Mouse (Mus musculus) lung, embryonic 15.5 days (tissue): ENCODE results near the gene Npas3. TPM values are rescaled to one million over a fixed set of nuclear protein-coding genes. Genes with fewer than 3 reads are reported as not detected.

Experiments
- ATAC-seq: fragments of 200-750 bp; cut with Nextera tagmentation; 2 replicates; pipeline ENCODE4 v1.8.0; 2017; ENCODE audit warnings: moderate number of reproducible peaks, borderline replicate concordance; ENCODE audit not compliant: low FRiP score, low TSS enrichment; ENCODE audit errors: extremely low read depth
- H3K27ac ChIP-seq: fragments of 300-500 bp; sonication (generic); 2 replicates; pipeline ENCODE4 v1.5.1; 2015; ENCODE audit warnings: moderate library complexity, mild to moderate bottlenecking, inconsistent platforms
- H3K27me3 ChIP-seq: fragments of 300-500 bp; sonication (generic); 2 replicates; pipeline ENCODE4 v1.6.1; 2015; ENCODE audit warnings: inconsistent platforms
- H3K36me3 ChIP-seq: fragments of 300-500 bp; sonication (generic); 2 replicates; pipeline ENCODE4 v1.6.1; 2015; ENCODE audit warnings: inconsistent platforms
- H3K4me1 ChIP-seq: fragments of 300-500 bp; sonication (generic); 2 replicates; pipeline ENCODE4 v1.6.1; 2015; ENCODE audit warnings: inconsistent platforms
- H3K4me2 ChIP-seq: fragments of 300-500 bp; sonication (generic); 2 replicates; pipeline ENCODE4 v1.6.1; 2015; ENCODE audit warnings: inconsistent platforms, mild to moderate bottlenecking, moderate library complexity
- H3K4me3 ChIP-seq: fragments of 300-500 bp; sonication (generic); 2 replicates; pipeline ENCODE4 v1.5.1; 2015; ENCODE audit warnings: mild to moderate bottlenecking, inconsistent platforms
- H3K9ac ChIP-seq: fragments of 300-500 bp; sonication (generic); 2 replicates; pipeline ENCODE4 v1.6.1; 2015; ENCODE audit warnings: inconsistent platforms
- H3K9me3 ChIP-seq: fragments of 300-500 bp; sonication (generic); 2 replicates; pipeline ENCODE4 v1.6.1; 2016; ENCODE audit warnings: inconsistent platforms
- WGBS: fragments of 180-500 bp; shearing (Covaris S2); methylation state at CpG from one replicate; pipeline ENCODE4 v1.1.7; 2015; 5-methylcytosine and 5-hydroxymethylcytosine counted together
- polyA plus RNA-seq: library from polyadenylated mRNA; unstranded; fragments of >200 nt; fragmentation: Nextera tagmentation; extraction: Ambion mirVana; gene quantifications from 2 replicates; pipeline ENCODE4 v1.2.1, GENCODE M21; 2015

Npas3 gene
- polyA plus RNA-seq, 1 experiment from 2014 or later, result 0.59 TPM

DNA sequence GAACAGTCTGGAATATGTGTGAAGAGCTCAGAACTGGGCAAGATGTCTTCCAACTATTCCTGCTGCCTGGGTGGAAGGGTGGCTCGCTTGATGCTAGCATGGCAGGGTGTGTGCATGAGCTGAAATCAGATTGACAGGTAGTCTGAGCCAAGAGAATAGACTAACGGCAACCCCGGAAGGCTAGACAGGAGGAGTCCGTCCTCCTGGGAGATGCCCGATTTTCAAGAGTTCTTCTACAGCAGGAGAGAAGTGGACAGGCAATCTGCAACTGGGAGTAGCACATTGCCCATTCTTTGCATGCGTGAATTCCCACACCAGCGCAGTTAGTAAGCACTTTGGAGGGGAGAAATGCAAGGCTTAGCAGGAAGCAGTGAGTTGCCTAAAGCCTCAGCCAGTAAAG is 372.8 kb downstream of the Npas3 start:
- WGBS, result 85% methylated on average over 7 of the region's 7 CpGs
- no peaks in the 10 kb centered on the region for H3K9me3 ChIP-seq
- no peak overlapping the region for H3K27ac ChIP-seq
- H3K9ac ChIP-seq, result no peak overlapping the region
- no peak overlapping the region for H3K4me2 ChIP-seq
- no peaks in the 10 kb centered on the region for H3K4me1 ChIP-seq
- H3K36me3 ChIP-seq, result no peaks in the 10 kb centered on the region
- ATAC-seq, result no peak
- no peak overlapping the region for H3K4me3 ChIP-seq
- no peaks in the 10 kb centered on the region for H3K27me3 ChIP-seq

DNA sequence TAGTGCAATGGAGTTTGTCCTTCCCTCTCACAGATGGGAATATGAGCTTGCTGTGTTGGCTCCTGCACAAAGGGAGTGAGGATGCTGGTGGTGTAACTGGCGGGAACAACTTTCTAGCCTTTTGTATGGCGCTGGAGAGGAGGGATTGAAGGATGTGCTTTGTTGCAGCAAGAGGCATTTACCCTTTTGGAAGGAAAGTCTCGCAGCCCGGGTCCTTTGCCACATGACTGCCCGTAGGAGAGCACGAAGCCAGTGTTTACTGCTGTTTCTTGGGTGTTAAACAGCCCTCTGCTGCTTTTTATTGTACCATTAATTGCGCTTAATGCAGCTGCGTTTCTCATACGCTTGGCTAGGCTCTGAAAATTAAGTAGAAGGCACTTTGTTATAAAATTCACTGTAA is 375.3 kb downstream of the Npas3 start:
- Histone ChIP-seq H3K9ac (no peak overlapping the region), H3K36me3 (no peaks in the 10 kb centered on the region), H3K27me3 (no peaks in the 10 kb centered on the region), H3K4me3 (no peak overlapping the region), H3K27ac (no peak overlapping the region), H3K9me3 (no peaks in the 10 kb centered on the region), H3K4me1 (no peaks in the 10 kb centered on the region), H3K4me2 (no peak overlapping the region)
- ATAC-seq, result no peak
- WGBS, result 73% methylated on average over 9 of the region's 9 CpGs

DNA sequence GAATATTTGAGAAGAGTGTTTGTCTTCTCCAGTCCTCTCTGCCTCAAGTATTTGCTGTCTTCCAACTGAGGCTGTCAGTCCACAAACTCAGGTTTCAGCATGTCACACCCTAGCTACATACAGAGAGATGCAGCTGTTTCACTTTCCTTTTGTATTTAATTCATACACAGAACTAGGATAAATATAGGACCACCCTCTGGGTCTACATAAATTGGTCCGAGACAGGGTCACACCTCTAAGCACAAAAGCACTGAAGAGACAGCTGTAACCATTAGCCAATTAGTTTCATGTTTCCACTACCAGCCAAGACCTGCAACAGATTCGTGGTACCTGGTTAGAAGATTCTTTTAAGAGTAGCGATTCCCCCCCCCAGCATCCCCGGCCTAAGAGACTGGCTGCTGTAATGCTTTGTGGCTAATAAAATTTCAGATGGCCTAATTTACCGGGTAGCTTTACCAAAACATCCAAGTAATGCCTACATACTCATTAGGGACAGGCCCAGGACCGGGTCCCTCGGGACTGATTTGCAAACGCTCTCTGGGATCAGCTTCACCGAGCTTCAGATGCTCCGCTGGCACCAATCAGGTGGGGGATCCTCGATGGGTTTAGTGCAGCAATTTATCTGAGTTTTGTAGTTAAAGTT is 376.0 kb downstream of the Npas3 start:
- no peak for ATAC-seq
- Histone ChIP-seq H3K27ac (no peak overlapping the region), H3K9ac (no peak overlapping the region), H3K4me1 (no peaks in the 10 kb centered on the region), H3K4me3 (no peak overlapping the region), H3K27me3 (no peaks in the 10 kb centered on the region), H3K4me2 (no peak overlapping the region), H3K36me3 (no peaks in the 10 kb centered on the region), H3K9me3 (no peaks in the 10 kb centered on the region)
- WGBS, result 74% methylated on average over 11 of the region's 11 CpGs

DNA sequence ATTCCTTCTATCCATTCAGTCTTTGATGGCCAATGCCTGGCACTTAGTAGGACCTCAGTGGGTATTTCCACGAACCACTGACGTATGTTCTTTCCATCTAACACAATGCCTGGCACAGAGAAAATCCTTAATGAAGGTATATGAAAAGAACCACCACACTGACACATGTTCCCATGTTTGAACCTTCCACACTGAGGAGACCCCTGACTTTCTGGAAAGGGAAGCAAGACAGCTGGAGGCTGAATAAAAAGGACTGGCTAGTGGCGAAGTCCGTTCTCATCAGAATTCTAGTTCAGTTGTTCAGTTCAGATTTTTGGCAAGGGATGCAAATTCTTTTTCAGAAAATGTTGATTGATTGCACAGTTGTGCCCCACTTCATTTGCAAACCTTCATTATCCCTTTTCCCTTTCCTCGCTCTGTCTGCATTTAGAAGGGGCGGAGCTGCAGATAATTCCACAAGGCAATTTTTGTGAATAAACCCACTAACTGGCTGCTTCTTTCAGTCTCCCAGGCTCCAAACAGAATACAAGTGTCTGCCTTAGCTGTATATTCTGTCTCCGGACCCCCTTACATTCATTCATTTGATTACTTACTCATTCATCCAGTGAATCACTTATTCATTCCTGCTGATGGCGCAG is 381.1 kb downstream of the Npas3 start:
- no peak for ATAC-seq
- H3K27me3 ChIP-seq, result no peaks in the 10 kb centered on the region
- no peaks in the 10 kb centered on the region for H3K9me3 ChIP-seq
- H3K4me2 ChIP-seq, result no peak overlapping the region
- H3K27ac ChIP-seq, result no peak overlapping the region
- no peak overlapping the region for H3K4me3 ChIP-seq
- H3K36me3 ChIP-seq, result no peaks in the 10 kb centered on the region
- H3K9ac ChIP-seq, result no peak overlapping the region
- H3K4me1 ChIP-seq, result no peaks in the 10 kb centered on the region
- whole genome bisulfite sequencing, result 79% methylated on average over 8 of the region's 8 CpGs

DNA sequence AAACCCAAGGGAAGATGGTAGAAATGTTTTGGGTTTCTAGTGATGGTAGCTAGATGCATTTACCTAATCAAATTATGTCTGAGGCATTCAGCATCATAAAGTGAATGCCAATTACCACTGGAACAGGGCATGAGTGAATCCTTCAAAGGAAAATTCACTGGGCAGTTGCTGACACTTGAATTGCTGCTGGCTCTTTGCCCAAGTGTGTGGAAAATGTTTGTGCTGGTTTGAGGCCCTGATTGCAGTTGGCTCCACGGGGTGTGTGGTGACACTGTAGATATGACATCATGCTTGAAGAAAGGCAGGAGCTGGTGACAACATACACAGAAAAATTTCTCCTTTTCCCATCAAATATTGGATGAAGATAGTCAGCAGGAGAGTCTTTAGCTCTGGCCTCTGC is 382.1 kb downstream of the Npas3 start:
- Histone ChIP-seq H3K4me1 (no peaks in the 10 kb centered on the region), H3K27me3 (no peaks in the 10 kb centered on the region), H3K27ac (no peak overlapping the region), H3K36me3 (no peaks in the 10 kb centered on the region), H3K4me3 (no peak overlapping the region), H3K9me3 (no peaks in the 10 kb centered on the region), H3K4me2 (no peak overlapping the region), H3K9ac (no peak overlapping the region)
- WGBS, result 6% methylated on average over 1 of the region's 1 CpGs
- no peak for ATAC-seq

DNA sequence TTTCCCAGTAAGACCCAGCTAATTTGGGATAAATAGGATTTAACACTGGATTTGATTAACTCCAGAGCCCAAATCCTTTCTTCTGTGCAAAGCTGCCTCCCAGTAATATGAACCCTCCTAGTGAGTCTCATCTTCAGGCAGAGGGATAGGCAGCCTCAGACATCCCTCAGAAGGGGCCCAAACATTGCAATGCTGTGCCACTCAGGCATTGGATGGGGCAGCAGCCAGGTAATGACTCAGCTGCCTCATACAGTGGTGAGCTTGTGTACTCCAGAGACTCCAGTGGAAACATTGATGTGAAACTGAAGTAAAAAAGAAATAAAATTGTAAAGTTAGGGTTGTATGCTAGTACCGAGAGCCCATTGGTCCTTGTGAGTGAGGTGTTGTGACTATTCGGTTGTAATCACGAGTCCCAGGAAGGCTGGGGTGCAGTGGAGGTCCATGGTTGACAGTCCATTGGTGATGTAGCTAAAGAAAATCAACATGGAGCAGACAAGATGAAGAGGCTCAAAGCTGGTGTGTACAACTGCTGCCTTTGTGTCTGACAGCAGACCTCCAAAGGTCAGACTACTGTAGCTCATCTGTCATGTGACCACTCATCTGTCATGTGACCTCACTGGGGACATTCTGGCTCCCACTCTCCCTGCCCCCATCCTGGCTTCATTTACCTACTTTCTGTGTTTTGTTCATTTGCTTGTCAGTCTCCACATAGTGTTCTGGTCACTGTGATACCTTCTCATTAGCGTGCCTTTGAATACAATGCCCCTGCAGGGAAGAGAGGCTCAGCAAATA is 383.0 kb downstream of the Npas3 start:
- Histone ChIP-seq H3K4me1 (no peaks in the 10 kb centered on the region), H3K36me3 (no peaks in the 10 kb centered on the region), H3K4me2 (no peak overlapping the region), H3K27me3 (no peaks in the 10 kb centered on the region), H3K4me3 (no peak overlapping the region), H3K9ac (no peak overlapping the region), H3K27ac (no peak overlapping the region), H3K9me3 (no peaks in the 10 kb centered on the region)
- WGBS, result 83% methylated on average over 4 of the region's 4 CpGs
- ATAC-seq, result no peak

DNA sequence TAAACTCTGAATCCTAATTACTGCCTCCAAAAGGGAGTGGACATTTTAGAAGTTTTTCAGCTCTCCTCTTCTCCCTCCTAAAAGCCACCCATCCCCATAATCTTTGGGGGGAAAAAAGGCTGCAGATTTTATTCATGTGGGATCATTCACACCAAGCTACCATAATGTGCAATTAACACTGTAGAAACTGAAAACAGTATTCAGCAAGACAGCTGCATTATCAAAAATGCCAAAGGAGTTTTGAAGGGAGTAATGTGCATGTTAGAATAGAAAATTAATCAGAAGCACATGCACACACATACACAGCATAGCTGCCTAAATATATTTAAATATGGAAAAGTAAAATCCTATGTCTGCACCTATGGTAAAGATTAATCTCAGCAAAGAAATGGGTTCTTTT is 390.1 kb downstream of the Npas3 start:
- H3K4me1 ChIP-seq, result no peaks in the 10 kb centered on the region
- H3K9ac ChIP-seq, result no peak overlapping the region
- no peak overlapping the region for H3K4me3 ChIP-seq
- H3K27me3 ChIP-seq, result no peaks in the 10 kb centered on the region
- no peak for ATAC-seq
- no peaks in the 10 kb centered on the region for H3K36me3 ChIP-seq
- H3K4me2 ChIP-seq, result no peak overlapping the region
- no peak overlapping the region for H3K27ac ChIP-seq
- H3K9me3 ChIP-seq, result no peaks in the 10 kb centered on the region

DNA sequence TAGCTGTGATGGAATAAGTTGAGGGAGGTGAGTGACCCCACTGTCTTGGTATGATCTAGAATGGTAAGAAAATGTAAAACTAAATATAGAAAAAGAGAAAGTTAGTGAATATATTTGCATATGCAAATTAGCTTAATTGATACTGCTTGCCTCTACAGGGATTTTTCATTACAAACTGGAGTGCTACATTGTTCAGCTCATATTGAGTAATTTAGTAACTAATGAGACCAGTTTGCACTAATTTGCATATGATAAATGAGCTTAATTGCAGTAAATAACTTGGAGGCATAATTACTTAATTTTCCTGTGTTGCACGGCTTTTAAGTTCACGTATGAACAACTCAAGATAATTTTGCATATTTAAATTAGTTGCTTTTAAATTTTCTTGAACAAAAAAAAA is 398.8 kb downstream of the Npas3 start:
- Histone ChIP-seq H3K4me3 (no peak overlapping the region), H3K9me3 (no peaks in the 10 kb centered on the region), H3K9ac (no peak overlapping the region), H3K4me1 (no peaks in the 10 kb centered on the region), H3K27me3 (no peaks in the 10 kb centered on the region), H3K4me2 (no peak overlapping the region), H3K27ac (no peak overlapping the region), H3K36me3 (no peaks in the 10 kb centered on the region)
- WGBS, result 85% methylated on average over 2 of the region's 2 CpGs
- no peak for ATAC-seq

DNA sequence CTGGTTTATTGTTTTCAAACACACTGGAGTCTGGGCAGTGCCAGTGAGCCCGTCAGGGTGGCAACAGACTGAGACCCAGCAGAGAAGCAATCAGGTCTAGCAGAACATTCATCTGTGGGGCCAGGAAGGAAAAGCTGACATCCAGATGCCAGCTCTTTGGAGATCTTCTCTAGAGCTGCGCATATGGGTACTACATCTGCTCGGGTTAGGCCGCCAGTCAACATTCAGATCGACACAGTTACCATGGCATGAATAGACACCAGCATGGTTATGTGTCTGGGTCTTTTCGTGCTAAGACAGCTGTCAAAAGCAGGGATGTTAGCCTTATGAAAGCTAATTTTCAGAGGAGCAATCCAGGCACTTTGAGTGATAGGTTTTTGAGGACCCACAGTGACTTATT is 407.8 kb downstream of the Npas3 start:
- no peak overlapping the region for H3K4me3 ChIP-seq
- H3K9ac ChIP-seq, result no peak overlapping the region
- no peaks in the 10 kb centered on the region for H3K27me3 ChIP-seq
- no peak overlapping the region for H3K4me2 ChIP-seq
- H3K9me3 ChIP-seq, result no peaks in the 10 kb centered on the region
- no peak for ATAC-seq
- no peaks in the 10 kb centered on the region for H3K36me3 ChIP-seq
- no peaks in the 10 kb centered on the region for H3K4me1 ChIP-seq
- H3K27ac ChIP-seq, result no peak overlapping the region
- whole genome bisulfite sequencing, result 89% methylated on average over 6 of the region's 6 CpGs

DNA sequence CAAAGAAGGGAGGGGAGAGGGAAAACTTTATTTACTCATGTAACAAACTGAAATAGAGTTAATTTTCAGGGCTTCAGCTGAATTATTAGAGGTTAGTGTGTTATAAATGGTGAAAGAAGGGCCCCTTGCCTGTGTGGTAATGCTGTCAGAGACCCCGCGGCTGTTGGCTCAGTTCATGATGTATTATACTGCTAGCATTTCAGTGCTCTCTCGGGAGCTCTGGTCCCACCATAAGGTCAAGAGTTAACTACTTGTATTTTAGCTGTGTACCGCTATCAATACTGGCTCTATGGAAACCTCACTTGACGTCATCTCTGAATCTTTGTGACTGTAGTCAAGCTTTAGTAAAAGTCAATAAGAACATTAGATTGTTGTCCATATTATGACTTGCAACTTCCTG is 415.6 kb downstream of the Npas3 start:
- H3K36me3 ChIP-seq, result no peaks in the 10 kb centered on the region
- H3K9ac ChIP-seq, result no peak overlapping the region
- H3K27me3 ChIP-seq, result no peaks in the 10 kb centered on the region
- H3K4me3 ChIP-seq, result no peak overlapping the region
- WGBS, result 34% methylated on average over 5 of the region's 5 CpGs
- H3K4me1 ChIP-seq, result no peaks in the 10 kb centered on the region
- no peak for ATAC-seq
- no peak overlapping the region for H3K27ac ChIP-seq
- no peak overlapping the region for H3K4me2 ChIP-seq
- H3K9me3 ChIP-seq, result no peaks in the 10 kb centered on the region

DNA sequence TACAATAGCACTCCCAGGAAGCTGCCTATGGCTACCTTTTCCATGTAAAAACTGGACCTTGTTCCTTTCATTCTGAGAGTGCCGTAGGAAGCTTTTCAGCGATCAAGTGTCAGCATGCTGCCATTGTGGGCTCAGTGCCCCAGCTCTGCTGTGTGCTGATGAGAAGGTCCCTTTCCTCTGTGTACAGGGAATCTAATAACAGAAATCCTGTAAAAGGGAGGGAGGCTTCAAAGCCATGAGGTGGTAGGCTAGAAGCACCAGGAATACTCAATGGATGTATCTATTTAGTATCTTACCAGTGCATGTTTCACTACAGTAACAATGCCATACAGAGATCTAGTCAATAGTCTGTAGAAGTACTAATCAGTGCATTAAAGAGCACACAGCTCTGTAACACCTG is 423.4 kb downstream of the Npas3 start:
- WGBS, result 93% methylated on average over 2 of the region's 2 CpGs
- no peak overlapping the region for H3K9ac ChIP-seq
- no peak overlapping the region for H3K27ac ChIP-seq
- H3K9me3 ChIP-seq, result no peaks in the 10 kb centered on the region
- no peak overlapping the region for H3K4me2 ChIP-seq
- no peaks in the 10 kb centered on the region for H3K27me3 ChIP-seq
- H3K4me1 ChIP-seq, result no peaks in the 10 kb centered on the region
- H3K36me3 ChIP-seq, result no peaks in the 10 kb centered on the region
- no peak overlapping the region for H3K4me3 ChIP-seq
- no peak for ATAC-seq

DNA sequence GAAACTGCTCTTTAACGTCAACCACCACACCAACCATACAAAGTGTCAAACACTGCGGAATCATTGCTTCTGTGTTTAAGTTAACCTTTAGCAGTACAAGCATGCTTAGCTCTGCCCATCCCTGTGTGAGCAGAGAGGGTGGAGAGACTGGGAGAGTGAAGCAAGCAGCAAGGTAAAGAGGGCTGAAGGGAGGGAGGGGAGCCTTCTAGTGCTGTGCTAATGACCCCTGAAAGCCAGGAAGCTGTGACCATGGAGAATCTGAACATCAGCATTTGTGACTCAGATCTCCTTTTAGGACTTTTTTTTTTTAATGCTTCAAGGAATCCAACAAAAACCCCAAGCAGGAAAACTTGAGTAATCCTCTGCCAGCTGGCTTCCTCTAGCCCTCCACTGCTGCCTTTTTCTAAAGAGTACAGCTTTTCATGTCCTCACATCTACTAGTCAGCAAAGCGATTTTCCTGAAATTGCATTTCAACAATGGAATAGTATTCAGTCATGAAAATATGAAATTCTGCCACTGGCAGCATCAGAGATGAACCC is 428.7 kb downstream of the Npas3 start:
- no peak for ATAC-seq
- Histone ChIP-seq H3K27ac (no peak overlapping the region), H3K27me3 (no peaks in the 10 kb centered on the region), H3K9me3 (no peaks in the 10 kb centered on the region), H3K4me3 (no peak overlapping the region), H3K9ac (no peak overlapping the region), H3K36me3 (no peaks in the 10 kb centered on the region), H3K4me1 (no peaks in the 10 kb centered on the region), H3K4me2 (no peak overlapping the region)
- WGBS, result 55% methylated on average over 3 of the region's 3 CpGs
